Mouse (Mus musculus): Measurements from ENCODE around the gene Spef1.

Spef1 gene

GRCm38 (mm10) chr2:131124166-131124565 lies 62.9 kb downstream of the Spef1 start:
- CTCF ChIA-PET, result no interaction called here

Data from spleen, embryonic (tissue).